13 mouse cellular contexts compared by ENCODE assay signal in the genomic region with DNA sequence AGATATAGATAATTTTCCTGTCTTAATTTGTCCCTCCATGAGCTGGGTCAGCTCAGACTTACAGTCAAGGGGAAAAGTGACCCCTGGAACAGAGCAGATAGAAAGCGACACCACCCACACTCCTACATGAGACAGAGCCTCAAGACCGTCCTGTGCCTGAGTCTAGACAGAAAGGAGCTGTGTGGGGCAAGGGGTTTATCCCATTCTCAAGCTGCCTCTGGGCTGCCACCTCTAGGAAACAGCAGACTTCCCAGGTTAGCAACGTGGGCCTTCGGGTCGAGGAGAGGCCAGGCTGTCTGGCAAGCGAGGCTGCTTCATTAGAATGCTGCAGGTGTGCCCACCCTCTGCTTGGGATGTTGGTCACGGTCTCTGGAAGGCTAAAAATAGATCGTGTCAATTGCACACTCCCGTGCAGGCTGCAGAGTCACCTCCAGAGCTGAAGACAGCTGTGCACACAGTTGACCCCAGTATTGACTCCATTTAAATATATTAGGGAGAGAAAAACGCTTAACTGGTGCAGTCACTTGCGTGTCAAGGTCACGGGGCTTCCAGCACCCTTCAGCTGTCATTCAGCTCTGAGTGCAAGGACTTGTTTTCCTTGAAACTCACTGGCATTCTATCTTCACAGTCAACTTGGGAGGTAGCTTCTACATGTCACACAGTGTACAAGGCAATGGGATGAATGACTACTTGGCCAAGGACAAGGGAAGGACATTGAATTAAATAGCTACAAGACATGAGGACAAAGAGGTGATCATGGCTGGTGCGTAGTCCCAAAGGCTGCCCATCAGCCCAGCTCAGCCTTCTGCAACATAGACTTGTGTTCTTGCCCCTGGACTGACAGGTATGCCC. TPM values are rescaled to one million over a fixed set of nuclear protein-coding genes. Genes with fewer than 3 reads are reported as not detected.
DNase-seq lines count a peak whose midpoint lies in the region; ATAC-seq lines count a peak whose summit lies in the region.
"Had no signal": no experiment of that assay in that cellular context is flagged by ENCODE, and none has a peak within 500 bp of the region (broad histone marks: within the 10 kb centered on the region; RNA-seq: fewer than 3 reads in every experiment).

No protein-coding gene starts in this region.

- H3K27me3 ChIP-seq in forebrain, embryonic 16.5 days (replicated peaks; ENCODE audit: control insufficient read depth, insufficient read depth, low read length), result no peaks in the 10 kb centered on the region
- H3K27me3 ChIP-seq in hindbrain, embryonic 16.5 days (replicated peaks; ENCODE audit: control insufficient read depth, insufficient read depth, low read length), result no peaks in the 10 kb centered on the region
- no peaks in the 10 kb centered on the region for H3K27me3 ChIP-seq in midbrain, embryonic 16.5 days (ENCODE audit: control insufficient read depth, insufficient read depth, low read depth, low read length)

- H3K27ac ChIP-seq in forebrain, embryonic 16.5 days (ENCODE audit: low read length), result no peak overlapping the region
- H3K27ac ChIP-seq in hindbrain, embryonic 16.5 days (ENCODE audit: low read depth, low read length), result peak overlapping the region; percentile 51; the same call in 1 of the 2 replicates
- peak overlapping the region; percentile 50 for H3K27ac ChIP-seq in midbrain, embryonic 16.5 days (ENCODE audit: low read length)

- intact Hi-C loops in heart, postnatal 10 days (cut with DNase I), result no loop called here

- WGBS in forebrain, embryonic 16.5 days, result 56% methylated on average over 13 of the region's 13 CpGs
- WGBS in hindbrain, embryonic 16.5 days, result 21% methylated on average over 13 of the region's 13 CpGs
- 26% methylated on average over 13 of the region's 13 CpGs for WGBS in midbrain, embryonic 16.5 days

- peak; percentile 4 to 7 for DNase-seq in heart, postnatal 10 days
- DNase-seq in heart, adult 11 months, result no peak
- DNase-seq in layer of hippocampus, postnatal 14 days (ENCODE audit: low spot score in 2 of 2), result no peak
- DNase-seq in spleen, adult 12 weeks (ENCODE audit: low spot score), result no peak
- DNase-seq: cerebellum, postnatal 14 days; liver; lung, postnatal 36 days had no signal

- H3K4me2 ChIP-seq in forebrain, embryonic 16.5 days (ENCODE audit: low read length), result no peak overlapping the region
- H3K4me2 ChIP-seq in hindbrain, embryonic 16.5 days (ENCODE audit: low read length), result no peak overlapping the region; the same call in 1 of the 2 replicates
- H3K4me2 ChIP-seq in midbrain, embryonic 16.5 days (ENCODE audit: low read length), result peak overlapping the region; percentile 21

- peaks cover 3% of the 10 kb centered on the region; the same call in 1 of the 2 replicates for H3K4me1 ChIP-seq in forebrain, embryonic 16.5 days (replicated peaks; ENCODE audit: control insufficient read depth, insufficient read depth, low read length)
- H3K4me1 ChIP-seq in hindbrain, embryonic 16.5 days (ENCODE audit: control insufficient read depth, insufficient read depth, low read depth, low read length), result peaks cover 19% of the 10 kb centered on the region
- peaks cover 15% of the 10 kb centered on the region for H3K4me1 ChIP-seq in midbrain, embryonic 16.5 days (ENCODE audit: control insufficient read depth, insufficient read depth, low read length)

- H3K9ac ChIP-seq in forebrain, embryonic 16.5 days (replicated peaks; ENCODE audit: low read depth, low read length), result no peak overlapping the region
- H3K9ac ChIP-seq in hindbrain, embryonic 16.5 days (ENCODE audit: low read depth, low read length), result no peak overlapping the region
- no peak overlapping the region for H3K9ac ChIP-seq in midbrain, embryonic 16.5 days (ENCODE audit: low read depth, low read length)

- H3K4me3 ChIP-seq in forebrain, embryonic 16.5 days (replicated peaks; ENCODE audit: low read length), result no peak overlapping the region
- H3K4me3 ChIP-seq in hindbrain, embryonic 16.5 days (ENCODE audit: low read length), result no peak overlapping the region
- H3K4me3 ChIP-seq in midbrain, embryonic 16.5 days (ENCODE audit: low read depth, low read length), result no peak overlapping the region

- H3K36me3 ChIP-seq in forebrain, embryonic 16.5 days (ENCODE audit: control insufficient read depth, insufficient read depth), result no peaks in the 10 kb centered on the region
- H3K36me3 ChIP-seq in hindbrain, embryonic 16.5 days (ENCODE audit: control insufficient read depth, insufficient read depth, low read length), result no peaks in the 10 kb centered on the region
- H3K36me3 ChIP-seq in midbrain, embryonic 16.5 days (ENCODE audit: control insufficient read depth, insufficient read depth, low read length), result no peaks in the 10 kb centered on the region
- H3K36me3 ChIP-seq: G1E had no signal

- ATAC-seq in forebrain, embryonic 16.5 days, result peak; percentile 50; the same call in 1 of the 2 replicates
- ATAC-seq in hindbrain, embryonic 16.5 days, result peak; percentile 76
- ATAC-seq in midbrain, embryonic 16.5 days, result peak; percentile 84
- ATAC-seq in activated CD4-positive, CD25-positive, alpha-beta regulatory T cell, adult 4 months, result no peak

- H3K9me3 ChIP-seq in forebrain, embryonic 16.5 days (ENCODE audit: control insufficient read depth, low read length), result no peaks in the 10 kb centered on the region
- no peaks in the 10 kb centered on the region for H3K9me3 ChIP-seq in hindbrain, embryonic 16.5 days (ENCODE audit: control insufficient read depth, low read length)
- H3K9me3 ChIP-seq in midbrain, embryonic 16.5 days (replicated peaks; ENCODE audit: control insufficient read depth, low read length, poor library complexity, severe bottlenecking), result no peaks in the 10 kb centered on the region

RNA-seq across cellular contexts. Expression of a gene that starts 33.9 kb away (rescaled TPM):
- total RNA-seq in heart, postnatal 10 days (2021), result not detected
- 28.4 and 31.4 TPM in 2 replicates for polyA plus RNA-seq in forebrain, embryonic 16.5 days (2015; fragmentation: Nextera tagmentation; extraction: Ambion mirVana)
- polyA plus RNA-seq in hindbrain, embryonic 16.5 days (2015; fragmentation: Nextera tagmentation; extraction: Ambion mirVana), result 35.2 and 37.0 TPM in 2 replicates
- polyA plus RNA-seq in midbrain, embryonic 16.5 days (2015; fragmentation: Nextera tagmentation; extraction: Ambion mirVana), result 26.1 and 26.6 TPM in 2 replicates
- not detected for polyA plus RNA-seq in activated CD4-positive, CD25-positive, alpha-beta regulatory T cell, adult 4 months (2017; shearing (Covaris generic))
- 10 to 100 TPM; 85.2 to 90.9 TPM for total RNA-seq in layer of hippocampus, postnatal 14 days (2021)
- total RNA-seq: hematopoietic stem cell, adult 5-6 weeks had no signal
- polyA plus RNA-seq: G1E had no signal

Comparison
In these comparisons a context has a peak if more than half of its experiments do, and no peak if none do; other contexts are left out.
1. DNase-seq: peak in heart, postnatal 10 days (2 of 2); none in heart, adult 11 months (single experiment), layer of hippocampus, postnatal 14 days (0 of 2) and spleen, adult 12 weeks (single experiment).
2. RNA of a gene that starts 33.9 kb away (polyA plus RNA-seq): 35.2 to 37.0 TPM in hindbrain, embryonic 16.5 days, 28.4 to 31.4 TPM in forebrain, embryonic 16.5 days and 26.1 to 26.6 TPM in midbrain, embryonic 16.5 days; not detected in activated CD4-positive, CD25-positive, alpha-beta regulatory T cell, adult 4 months; every median in the first group is over 10 times any median in the second.